11 mouse cellular contexts compared by ENCODE assay signal in the genomic region with DNA sequence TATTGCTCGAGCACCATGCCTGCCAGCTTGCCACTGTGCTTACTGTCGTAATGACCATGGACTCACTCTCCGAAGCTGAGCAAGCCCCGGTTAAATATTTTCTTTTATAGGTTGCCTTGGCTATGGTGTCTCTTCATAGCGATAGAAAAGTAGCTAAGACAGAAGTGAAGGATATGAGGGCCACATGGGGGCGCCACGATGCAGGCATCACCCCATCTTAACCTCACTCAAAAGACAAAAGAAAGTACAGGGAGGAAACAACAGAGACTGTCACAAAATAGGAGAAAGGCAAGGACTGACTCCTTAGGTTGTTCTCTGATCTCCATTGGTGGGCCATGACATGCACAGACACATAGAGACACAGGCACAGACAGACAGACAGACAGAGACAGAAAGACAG. TPM values are rescaled to one million over a fixed set of nuclear protein-coding genes. Genes with fewer than 3 reads are reported as not detected.
DNase-seq lines count a peak whose midpoint lies in the region; ATAC-seq and TF ChIP-seq lines count a peak whose summit lies in the region.
"Had no signal": no experiment of that assay in that cellular context is flagged by ENCODE, and none has a peak within 500 bp of the region (broad histone marks: within the 10 kb centered on the region; RNA-seq: fewer than 3 reads in every experiment).

No protein-coding gene starts in this region.

- WGBS in neural tube, embryonic 15.5 days, result 63% methylated on average over 7 of the region's 7 CpGs

- H3K4me3 ChIP-seq in E14TG2a.4 (replicated peaks; ENCODE audit: low read length), result no peak overlapping the region
- no peak overlapping the region for H3K4me3 ChIP-seq in neural tube, embryonic 15.5 days (replicated peaks)
- H3K4me3 ChIP-seq: embryonic facial prominence, embryonic 15.5 days; neural tube, embryonic 12.5 days had no signal

- 0 out of 2 replicates have a peak, but pooled peaks cover 3% of the 10 kb centered on the region for H3K4me1 ChIP-seq in E14TG2a.4 (replicated peaks; ENCODE audit: low read depth, low read length)
- no peaks in the 10 kb centered on the region for H3K4me1 ChIP-seq in neural tube, embryonic 15.5 days
- H3K4me1 ChIP-seq: embryonic facial prominence, embryonic 15.5 days; neural tube, embryonic 12.5 days had no signal

- no peak overlapping the region for H3K4me2 ChIP-seq in neural tube, embryonic 15.5 days
- H3K4me2 ChIP-seq: embryonic facial prominence, embryonic 15.5 days; neural tube, embryonic 12.5 days had no signal

- TF ChIP-seq CTCF in E14TG2a.4 (conservative IDR thresholded peaks at IDR 0.05; ENCODE audit: low read length), result peak; percentile 22; the same call in 1 of the 2 replicates

- DNase-seq in layer of hippocampus, adult 11-12 months (ENCODE audit: low spot score), result peak; percentile 40
- no peak for DNase-seq in layer of hippocampus, postnatal 25 days (ENCODE audit: extremely low spot score in 1 of 2, low spot score in 1 of 2)
- peak; percentile 46 for DNase-seq in brain, adult 2 months (ENCODE audit: low read depth, low spot score)
- DNase-seq in kidney, postnatal 25 days, result peak; percentile 56 to 64
- DNase-seq in layer of hippocampus, adult 9-11 months, result no peak
- DNase-seq in MN1 (ENCODE audit: low spot score), result no peak
- DNase-seq: cerebellum, adult 11 months had no signal

- H3K27me3 ChIP-seq in E14TG2a.4 (ENCODE audit: insufficient read depth, low read length), result peaks cover 38% of the 10 kb centered on the region
- H3K27me3 ChIP-seq in neural tube, embryonic 15.5 days (replicated peaks), result no peaks in the 10 kb centered on the region
- H3K27me3 ChIP-seq: embryonic facial prominence, embryonic 15.5 days; neural tube, embryonic 12.5 days had no signal

- no peaks in the 10 kb centered on the region for H3K36me3 ChIP-seq in E14TG2a.4 (ENCODE audit: insufficient read depth, low read length)
- H3K36me3 ChIP-seq in neural tube, embryonic 15.5 days, result no peaks in the 10 kb centered on the region
- H3K36me3 ChIP-seq: embryonic facial prominence, embryonic 15.5 days; neural tube, embryonic 12.5 days had no signal

- no peak for ATAC-seq in neural tube, embryonic 15.5 days (ENCODE audit: low FRiP score)

- no peak overlapping the region for H3K27ac ChIP-seq in neural tube, embryonic 15.5 days (replicated peaks)
- H3K27ac ChIP-seq: embryonic facial prominence, embryonic 15.5 days; neural tube, embryonic 12.5 days had no signal

- H3K9ac ChIP-seq in neural tube, embryonic 15.5 days (replicated peaks), result no peak overlapping the region
- H3K9ac ChIP-seq: embryonic facial prominence, embryonic 15.5 days; neural tube, embryonic 12.5 days had no signal

- no peaks in the 10 kb centered on the region for H3K9me3 ChIP-seq in E14TG2a.4 (ENCODE audit: low read length)
- no peaks in the 10 kb centered on the region for H3K9me3 ChIP-seq in neural tube, embryonic 15.5 days (replicated peaks)
- H3K9me3 ChIP-seq: embryonic facial prominence, embryonic 15.5 days; neural tube, embryonic 12.5 days had no signal

RNA-seq across cellular contexts. Expression of a gene that starts 14.2 kb away (rescaled TPM):
- not detected for total RNA-seq in layer of hippocampus, postnatal 25 days (2021)
- 1.1 and 4.1 TPM in 2 replicates for polyA plus RNA-seq in neural tube, embryonic 15.5 days (2015; fragmentation: Nextera tagmentation; extraction: Ambion mirVana)

RNA-seq across cellular contexts. Expression of a gene that starts 41.7 kb away (rescaled TPM):
- 100 to 1,000 TPM; 100 to 121 TPM for total RNA-seq in layer of hippocampus, postnatal 25 days (2021)
- polyA plus RNA-seq in neural tube, embryonic 15.5 days (2015; fragmentation: Nextera tagmentation; extraction: Ambion mirVana), result 23.1 and 24.9 TPM in 2 replicates

RNA-seq across cellular contexts. Expression of a gene that starts 43.0 kb away (rescaled TPM):
- 100 to 1,000 TPM; 102 to 107 TPM for total RNA-seq in layer of hippocampus, postnatal 25 days (2021)
- polyA plus RNA-seq in neural tube, embryonic 15.5 days (2015; fragmentation: Nextera tagmentation; extraction: Ambion mirVana), result 120 and 146 TPM in 2 replicates

Comparison
In these comparisons a context has a peak if more than half of its experiments do, and no peak if none do; other contexts are left out.
1. DNase-seq: peak in layer of hippocampus, adult 11-12 months (single experiment), brain, adult 2 months (single experiment) and kidney, postnatal 25 days (2 of 2); none in layer of hippocampus, postnatal 25 days (0 of 2), layer of hippocampus, adult 9-11 months (single experiment) and MN1 (single experiment).